Mouse (Mus musculus) MEL-GATA-1-ER (cell line): ENCODE results near the gene Cenpx.

Source experiments
- DNase-seq: peaks from one replicate; pipeline ENCODE4 v3.0.0-alpha.2; 2012; ENCODE audit warnings: low read depth; ENCODE audit errors: extremely low read depth

Gene Cenpx

GRCm38 (mm10) chr11:120726243-120727168, 13.0 kb upstream of the Cenpx start:
- no peak for DNase-seq

- no peak for DNase-seq
Measured at GRCm38 (mm10) chr11:120723509-120723908, 10.0 kb upstream of the Cenpx start.

- no peak for DNase-seq
Measured at GRCm38 (mm10) chr11:120722761-120723382, 9.3 kb upstream of the Cenpx start.

- no peak for DNase-seq
Measured at GRCm38 (mm10) chr11:120722067-120722630, 8.6 kb upstream of the Cenpx start.

- no peak for DNase-seq
Measured at GRCm38 (mm10) chr11:120721124-120722066, 7.9 kb upstream of the Cenpx start, which contains the start of gene Rac3. Gene Rac3 (plus strand): TSS chr11:120721470.

- no peak for DNase-seq
Measured at GRCm38 (mm10) chr11:120720450-120720849, 6.9 kb upstream of the Cenpx start.

GRCm38 (mm10) chr11:120719841-120720376, 6.4 kb upstream of the Cenpx start:
- no peak for DNase-seq

- no peak for DNase-seq
Measured at GRCm38 (mm10) chr11:120719242-120719641, 5.7 kb upstream of the Cenpx start.

- no peak for DNase-seq
Measured at GRCm38 (mm10) chr11:120715131-120715530, 1.6 kb upstream of the Cenpx start.

GRCm38 (mm10) chr11:120714546-120714945, 1.0 kb upstream of the Cenpx start:
- no peak for DNase-seq

GRCm38 (mm10) chr11:120712771-120713568, 568 bp downstream of the Cenpx start:
- peak; percentile 33 for DNase-seq

- no peak for DNase-seq
Measured at GRCm38 (mm10) chr11:120711980-120712604, 1.4 kb downstream of the Cenpx start.

GRCm38 (mm10) chr11:120710672-120711071, 2.9 kb downstream of the Cenpx start:
- DNase-seq: no peak

GRCm38 (mm10) chr11:120709551-120709950, 4.0 kb downstream of the Cenpx start:
- no peak for DNase-seq

GRCm38 (mm10) chr11:120707969-120708368, 5.6 kb downstream of the Cenpx start:
- no peak for DNase-seq

- no peak for DNase-seq
Measured at GRCm38 (mm10) chr11:120707225-120707624, 6.3 kb downstream of the Cenpx start.

GRCm38 (mm10) chr11:120706120-120706519, 7.4 kb downstream of the Cenpx start:
- no peak for DNase-seq

GRCm38 (mm10) chr11:120704486-120705325, 8.8 kb downstream of the Cenpx start:
- no peak for DNase-seq
